Mouse (Mus musculus): ENCODE results near the gene Ppp1r32. TPM values are rescaled to one million over a fixed set of nuclear protein-coding genes. Genes with fewer than 3 reads are reported as not detected.

Gene Ppp1r32
- polyA plus RNA-seq (2012; rRNA removed), result 5.4 and 5.9 TPM in 2 replicates

DNA sequence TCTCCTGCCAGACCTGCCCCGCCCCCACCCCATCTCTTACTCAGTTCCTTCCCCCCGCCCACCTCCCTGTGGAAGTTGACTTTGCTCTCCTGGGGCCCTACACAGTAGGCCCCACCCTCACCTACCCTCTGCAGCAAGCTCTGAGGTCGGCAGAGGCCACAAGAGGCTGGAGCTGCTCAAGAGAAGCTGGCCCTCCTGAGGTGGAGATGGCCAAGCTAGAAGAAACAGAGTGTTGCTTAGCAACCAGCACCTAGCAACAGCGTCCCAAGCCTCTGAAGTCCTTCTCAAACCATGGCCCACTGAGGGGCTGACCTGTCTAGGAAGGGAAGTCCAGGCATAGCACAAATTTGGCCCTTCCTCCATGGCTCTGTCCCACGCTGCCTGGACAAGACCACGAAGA is at the start of gene Ppp1r32:
Gene Ppp1r32 (minus strand): TSS at position 226 of the 400 bp plus-strand sequence.
- TF ChIP-seq CTCF (IDR thresholded peaks at IDR 0.05; ENCODE audit: insufficient read depth, low read length) (no peak), POLR2A (IDR thresholded peaks at IDR 0.05; ENCODE audit: borderline replicate concordance, extremely low read depth, low read depth, low read length) (no peak)
- Histone ChIP-seq H3K4me3 (replicated peaks; ENCODE audit: extremely low read depth, low read depth, low read length) (no peak within 1 kb of the TSS), H3K4me1 (ENCODE audit: control insufficient read depth, insufficient read depth, low read length) (no peaks in the 10 kb centered on the region)
- WGBS, result 42% methylated on average over 6 of the region's 6 CpGs
- no peak for DNase-seq

- WGBS, result 95% methylated on average over 1 of the region's 1 CpGs
- TF ChIP-seq POLR2A (IDR thresholded peaks at IDR 0.05; ENCODE audit: borderline replicate concordance, extremely low read depth, low read depth, low read length) (no peak), CTCF (IDR thresholded peaks at IDR 0.05; ENCODE audit: insufficient read depth, low read length) (no peak)
- DNase-seq, result no peak
- Histone ChIP-seq H3K4me1 (ENCODE audit: control insufficient read depth, insufficient read depth, low read length) (peaks cover 9% of the 10 kb centered on the region), H3K4me3 (replicated peaks; ENCODE audit: extremely low read depth, low read depth, low read length) (no peak overlapping the region)
These were observed 47.4 kb upstream of the Ppp1r32 start for GRCm38 (mm10) chr19:10530082-10530481.

- under 1% methylated on average over 11 of the region's 11 CpGs for WGBS
- Histone ChIP-seq H3K4me3 (replicated peaks; ENCODE audit: extremely low read depth, low read depth, low read length) (peak within 1 kb of the TSS; percentile 95), H3K4me1 (ENCODE audit: control insufficient read depth, insufficient read depth, low read length) (peaks cover 9% of the 10 kb centered on the region)
- DNase-seq, result no peak
- TF ChIP-seq CTCF (IDR thresholded peaks at IDR 0.05; ENCODE audit: insufficient read depth, low read length) (no peak), POLR2A (IDR thresholded peaks at IDR 0.05; ENCODE audit: borderline replicate concordance, extremely low read depth, low read depth, low read length) (no peak)
These were observed 43.2 kb upstream of the Ppp1r32 start, which contains the start of gene Sdhaf2 for GRCm38 (mm10) chr19:10525910-10526309. Gene Sdhaf2, minus strand, starts transcription at chr19:10526142.

- TF ChIP-seq POLR2A (IDR thresholded peaks at IDR 0.05; ENCODE audit: borderline replicate concordance, extremely low read depth, low read depth, low read length) (peak; percentile 70; the same call in 1 of the 2 replicates), CTCF (IDR thresholded peaks at IDR 0.05; ENCODE audit: insufficient read depth, low read length) (no peak)
- peak; percentile 85 for DNase-seq
- under 1% methylated on average over 85 of the region's 93 CpGs for WGBS
- Histone ChIP-seq H3K4me3 (replicated peaks; ENCODE audit: extremely low read depth, low read depth, low read length) (peak within 1 kb of the TSS; percentile 95), H3K4me1 (ENCODE audit: control insufficient read depth, insufficient read depth, low read length) (peaks cover 9% of the 10 kb centered on the region)
These were observed 42.6 kb upstream of the Ppp1r32 start, which contains the start of gene Cpsf7 for GRCm38 (mm10) chr19:10525106-10525901. Gene Cpsf7, plus strand, starts transcription at chr19:10525266.

- Histone ChIP-seq H3K4me1 (ENCODE audit: control insufficient read depth, insufficient read depth, low read length) (peaks cover 9% of the 10 kb centered on the region), H3K4me3 (replicated peaks; ENCODE audit: extremely low read depth, low read depth, low read length) (peak overlapping the region; percentile 89)
- under 1% methylated on average over 19 of the region's 19 CpGs for WGBS
- DNase-seq, result no peak
- TF ChIP-seq CTCF (IDR thresholded peaks at IDR 0.05; ENCODE audit: insufficient read depth, low read length) (no peak), POLR2A (IDR thresholded peaks at IDR 0.05; ENCODE audit: borderline replicate concordance, extremely low read depth, low read depth, low read length) (no peak)
These were observed 42.0 kb upstream of the Ppp1r32 start for GRCm38 (mm10) chr19:10524784-10525105.

- TF ChIP-seq CTCF (IDR thresholded peaks at IDR 0.05; ENCODE audit: insufficient read depth, low read length) (no peak), POLR2A (IDR thresholded peaks at IDR 0.05; ENCODE audit: borderline replicate concordance, extremely low read depth, low read depth, low read length) (no peak)
- 55% methylated on average over 5 of the region's 5 CpGs for WGBS
- no peak overlapping the region for H3K4me3 ChIP-seq (replicated peaks; ENCODE audit: extremely low read depth, low read depth, low read length)
- DNase-seq, result no peak
- peaks cover 9% of the 10 kb centered on the region for H3K4me1 ChIP-seq (ENCODE audit: control insufficient read depth, insufficient read depth, low read length)
These were observed 40.9 kb upstream of the Ppp1r32 start for GRCm38 (mm10) chr19:10523483-10524080.

DNA sequence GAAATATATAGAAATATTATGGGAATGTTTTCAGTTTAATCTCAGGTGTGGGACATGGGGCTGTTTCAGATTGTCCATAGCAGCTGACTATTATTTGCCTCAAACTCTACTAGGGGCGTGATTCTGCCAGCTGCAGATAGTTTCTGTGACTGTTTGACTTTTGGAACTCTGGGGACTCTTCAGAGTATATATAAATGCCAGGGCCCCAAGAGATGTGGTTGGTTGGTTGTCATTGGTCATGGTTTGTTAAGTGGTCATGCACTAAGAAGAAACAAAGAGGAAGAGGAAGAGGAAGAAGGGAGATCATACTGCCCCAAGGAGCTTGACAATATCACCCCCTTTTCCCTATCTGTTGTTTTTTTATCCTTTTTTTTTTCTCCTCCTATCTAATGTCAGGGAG is 39.2 kb upstream of the Ppp1r32 start:
- TF ChIP-seq CTCF (IDR thresholded peaks at IDR 0.05; ENCODE audit: insufficient read depth, low read length) (no peak), POLR2A (IDR thresholded peaks at IDR 0.05; ENCODE audit: borderline replicate concordance, extremely low read depth, low read depth, low read length) (no peak)
- Histone ChIP-seq H3K4me3 (replicated peaks; ENCODE audit: extremely low read depth, low read depth, low read length) (no peak overlapping the region), H3K4me1 (ENCODE audit: control insufficient read depth, insufficient read depth, low read length) (peaks cover 9% of the 10 kb centered on the region)
- no peak for DNase-seq
- WGBS, result 79% methylated on average over 1 of the region's 1 CpGs

- Histone ChIP-seq H3K4me1 (ENCODE audit: control insufficient read depth, insufficient read depth, low read length) (no peaks in the 10 kb centered on the region), H3K4me3 (replicated peaks; ENCODE audit: extremely low read depth, low read depth, low read length) (no peak overlapping the region)
- no peak for DNase-seq
- TF ChIP-seq POLR2A (IDR thresholded peaks at IDR 0.05; ENCODE audit: borderline replicate concordance, extremely low read depth, low read depth, low read length), result no peak
- WGBS, result 56% methylated on average over 1 of the region's 1 CpGs
These were observed 37.6 kb upstream of the Ppp1r32 start for GRCm38 (mm10) chr19:10520355-10520754.

DNA sequence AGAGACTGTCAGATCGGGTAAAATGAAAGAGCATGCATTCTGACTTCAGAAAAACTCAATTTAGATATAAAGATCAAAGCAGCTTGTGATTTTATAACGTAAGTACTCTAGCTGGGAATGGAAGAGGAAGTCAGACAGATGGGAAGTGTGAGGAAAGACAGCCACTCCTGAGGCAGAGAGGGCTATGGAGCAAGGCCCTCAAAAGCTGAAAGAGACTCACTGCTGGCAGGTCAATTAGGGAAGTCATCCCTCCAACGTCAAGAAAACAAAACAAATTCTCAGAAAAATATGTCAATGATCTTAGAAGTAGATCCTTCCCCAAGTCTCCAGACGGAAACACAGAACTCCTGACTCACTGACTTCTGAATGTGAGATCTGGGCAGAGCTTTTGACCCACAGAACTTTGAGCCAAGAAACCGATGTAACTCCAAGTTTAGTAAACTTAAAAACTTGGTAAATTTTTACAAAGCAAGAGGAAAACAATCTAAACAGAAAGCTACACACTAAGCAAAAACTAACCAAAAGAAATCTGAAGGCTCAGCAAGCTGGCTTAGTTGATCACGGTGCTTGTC is 28.1 kb upstream of the Ppp1r32 start:
- TF ChIP-seq CTCF (IDR thresholded peaks at IDR 0.05; ENCODE audit: insufficient read depth, low read length) (no peak), POLR2A (IDR thresholded peaks at IDR 0.05; ENCODE audit: borderline replicate concordance, extremely low read depth, low read depth, low read length) (no peak)
- DNase-seq, result no peak
- Histone ChIP-seq H3K4me3 (replicated peaks; ENCODE audit: extremely low read depth, low read depth, low read length) (no peak overlapping the region), H3K4me1 (ENCODE audit: control insufficient read depth, insufficient read depth, low read length) (peaks cover 3% of the 10 kb centered on the region; the same call in 1 of the 2 replicates)
- WGBS, result 48% methylated on average over 6 of the region's 6 CpGs
